Mouse (Mus musculus) splenic B cell, adult 2 months (primary cell): ENCODE results near the gene Mmgt2.
A peak's percentile ranks its signal among the peaks of the same experiment; 100 is the strongest.

Experiments
- DNase-seq: peaks from one replicate; pipeline ENCODE4 v3.0.0-alpha.2; 2011; ENCODE audit warnings: low read depth, low spot score
- H3K27me3 ChIP-seq: 2 replicates; pipeline ENCODE4 v1.6.1; 2012; ENCODE audit warnings: mild to moderate bottlenecking, low read length, moderate library complexity, mixed read lengths; ENCODE audit not compliant: control insufficient read depth, poor library complexity, insufficient read depth, severe bottlenecking
- H3K36me3 ChIP-seq: 2 replicates; pipeline ENCODE4 v1.6.1; 2012; ENCODE audit warnings: mild to moderate bottlenecking, low read length, moderate library complexity, mixed read lengths; ENCODE audit not compliant: control insufficient read depth, poor library complexity, insufficient read depth, severe bottlenecking

Mmgt2 gene

GRCm38 (mm10) chr11:62636105-62636839 lies 12.2 kb upstream of the Mmgt2 start:
- no peak for DNase-seq
- H3K36me3 ChIP-seq = no peaks in the 10 kb centered on the region
- no peaks in the 10 kb centered on the region for H3K27me3 ChIP-seq

- Histone ChIP-seq H3K36me3 (no peaks in the 10 kb centered on the region), H3K27me3 (no peaks in the 10 kb centered on the region)
- DNase-seq = no peak
These were observed 11.6 kb upstream of the Mmgt2 start for GRCm38 (mm10) chr11:62636840-62637221.

GRCm38 (mm10) chr11:62637401-62637800 lies 11.1 kb upstream of the Mmgt2 start:
- no peak for DNase-seq
- Histone ChIP-seq H3K27me3 (no peaks in the 10 kb centered on the region), H3K36me3 (no peaks in the 10 kb centered on the region)

- no peaks in the 10 kb centered on the region for H3K36me3 ChIP-seq
- no peak for DNase-seq
These were observed 10.7 kb upstream of the Mmgt2 start for GRCm38 (mm10) chr11:62637806-62638205.

GRCm38 (mm10) chr11:62638402-62638801 lies 10.1 kb upstream of the Mmgt2 start:
- Histone ChIP-seq H3K27me3 (no peaks in the 10 kb centered on the region), H3K36me3 (no peaks in the 10 kb centered on the region)
- no peak for DNase-seq

More at GRCm38 (mm10) chr11:62637806-62638205, 10.7 kb upstream of the Mmgt2 start:
- H3K27me3 ChIP-seq = no peaks in the 10 kb centered on the region

GRCm38 (mm10) chr11:62640378-62640777 lies 8.1 kb upstream of the Mmgt2 start:
- Histone ChIP-seq H3K36me3 (no peaks in the 10 kb centered on the region), H3K27me3 (no peaks in the 10 kb centered on the region)
- DNase-seq = no peak

- no peak for DNase-seq
- Histone ChIP-seq H3K36me3 (no peaks in the 10 kb centered on the region), H3K27me3 (no peaks in the 10 kb centered on the region)
These were observed 6.2 kb upstream of the Mmgt2 start for GRCm38 (mm10) chr11:62642023-62642844.

GRCm38 (mm10) chr11:62643011-62643631 lies 5.3 kb upstream of the Mmgt2 start:
- Histone ChIP-seq H3K36me3 (no peaks in the 10 kb centered on the region), H3K27me3 (no peaks in the 10 kb centered on the region)
- peak; percentile 48 for DNase-seq

- H3K36me3 ChIP-seq = no peaks in the 10 kb centered on the region
- no peaks in the 10 kb centered on the region for H3K27me3 ChIP-seq
- peak; percentile 37 for DNase-seq
These were observed 4.6 kb upstream of the Mmgt2 start for GRCm38 (mm10) chr11:62643681-62644363.

- DNase-seq = no peak
- H3K36me3 ChIP-seq = no peaks in the 10 kb centered on the region
- no peaks in the 10 kb centered on the region for H3K27me3 ChIP-seq
These were observed 3.7 kb upstream of the Mmgt2 start for GRCm38 (mm10) chr11:62644602-62645336.

GRCm38 (mm10) chr11:62645337-62645675 lies 3.2 kb upstream of the Mmgt2 start:
- DNase-seq = no peak
- H3K27me3 ChIP-seq = no peaks in the 10 kb centered on the region
- no peaks in the 10 kb centered on the region for H3K36me3 ChIP-seq

GRCm38 (mm10) chr11:62645732-62646494 lies 2.6 kb upstream of the Mmgt2 start:
- H3K36me3 ChIP-seq = no peaks in the 10 kb centered on the region
- DNase-seq = no peak
- no peaks in the 10 kb centered on the region for H3K27me3 ChIP-seq

GRCm38 (mm10) chr11:62646495-62646843 lies 2.0 kb upstream of the Mmgt2 start:
- no peaks in the 10 kb centered on the region for H3K36me3 ChIP-seq
- H3K27me3 ChIP-seq = no peaks in the 10 kb centered on the region
- DNase-seq = no peak
